Mouse (Mus musculus): ENCODE measurements around the gene Enpp1. TPM values are rescaled to one million over a fixed set of nuclear protein-coding genes. Genes with fewer than 3 reads are reported as not detected.

The Enpp1 gene
- total RNA-seq, 2 experiments from 2014 or later: 2.7 to 4.1 TPM

DNA sequence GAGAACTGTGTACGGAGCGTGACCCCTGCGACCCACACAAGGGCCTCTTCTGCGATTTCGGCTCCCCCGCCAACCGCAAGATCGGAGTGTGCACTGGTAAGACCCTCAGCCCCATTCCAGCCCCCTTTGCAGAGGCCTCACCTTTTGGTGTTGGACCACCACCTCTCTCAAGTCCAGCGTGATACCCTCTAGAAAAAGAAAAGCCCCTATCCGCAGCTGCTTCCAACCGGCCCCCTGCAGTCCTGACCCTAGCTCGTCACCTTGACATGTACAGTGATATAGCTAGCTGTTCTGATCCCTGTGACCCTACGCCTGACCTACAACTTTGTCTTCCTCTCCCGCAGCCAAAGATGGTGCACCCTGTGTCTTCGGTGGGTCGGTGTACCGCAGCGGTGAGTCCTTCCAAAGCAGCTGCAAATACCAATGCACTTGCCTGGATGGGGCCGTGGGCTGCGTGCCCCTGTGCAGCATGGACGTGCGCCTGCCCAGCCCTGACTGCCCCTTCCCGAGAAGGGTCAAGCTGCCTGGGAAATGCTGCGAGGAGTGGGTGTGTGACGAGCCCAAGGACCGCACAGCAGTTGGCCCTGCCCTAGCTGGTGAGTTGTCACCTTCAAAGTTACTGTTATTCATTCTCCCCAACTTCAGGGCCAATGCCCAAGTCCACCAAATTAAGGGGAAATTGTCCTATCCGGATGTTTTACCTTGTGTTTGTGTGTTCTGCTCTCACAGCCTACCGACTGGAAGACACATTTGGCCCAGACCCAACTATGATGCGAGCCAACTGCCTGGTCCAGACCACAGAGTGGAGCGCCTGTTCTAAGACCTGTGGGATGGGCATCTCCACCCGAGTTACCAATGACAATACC, 115.7 kb downstream of the Enpp1 start:
- TF ChIP-seq CTCF (conservative IDR thresholded peaks at IDR 0.05): no peak
- DNase-seq (ENCODE audit: low spot score in 2 of 2): no peak
- peak overlapping the region; percentile 55; the same call in 1 of the 2 replicates for H3K27ac ChIP-seq
- H3K4me3 ChIP-seq: peak overlapping the region; percentile 62

DNA sequence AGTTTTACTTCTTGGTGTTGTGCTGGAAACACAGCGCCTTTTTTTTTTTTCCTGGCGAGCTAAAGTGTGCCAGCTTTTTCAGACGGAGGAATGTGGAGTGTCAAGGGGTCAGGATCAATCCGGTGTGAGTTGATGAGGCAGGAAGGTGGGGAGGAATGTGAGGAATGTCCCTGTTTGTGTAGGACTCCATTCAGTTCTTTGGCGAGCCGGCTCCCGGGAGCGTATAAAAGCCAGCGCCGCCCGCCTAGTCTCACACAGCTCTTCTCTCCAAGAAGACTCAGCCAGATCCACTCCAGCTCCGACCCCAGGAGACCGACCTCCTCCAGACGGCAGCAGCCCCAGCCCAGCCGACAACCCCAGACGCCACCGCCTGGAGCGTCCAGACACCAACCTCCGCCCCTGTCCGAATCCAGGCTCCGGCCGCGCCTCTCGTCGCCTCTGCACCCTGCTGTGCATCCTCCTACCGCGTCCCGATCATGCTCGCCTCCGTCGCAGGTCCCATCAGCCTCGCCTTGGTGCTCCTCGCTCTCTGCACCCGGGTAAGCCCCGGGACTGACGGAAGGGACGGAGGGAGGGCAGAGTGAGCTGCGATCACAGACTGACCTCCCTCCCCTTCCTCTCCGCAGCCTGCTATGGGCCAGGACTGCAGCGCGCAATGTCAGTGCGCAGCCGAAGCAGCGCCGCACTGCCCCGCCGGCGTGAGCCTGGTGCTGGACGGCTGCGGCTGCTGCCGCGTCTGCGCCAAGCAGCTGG, 116.5 kb downstream of the Enpp1 start, which contains the start of gene Ccn2:
Gene Ccn2 (plus strand): TSS at position 193 of the 753 bp plus-strand sequence.
- 0 out of 2 replicates have a peak, but pooled peaks have one; percentile 5 for TF ChIP-seq CTCF (conservative IDR thresholded peaks at IDR 0.05)
- Histone ChIP-seq H3K27ac (peak within 1 kb of the TSS; percentile 55; the same call in 1 of the 2 replicates), H3K4me3 (peak within 1 kb of the TSS; percentile 62)
- peak in 1 of 2 experiments; percentile 14 for DNase-seq (ENCODE audit: low spot score in 2 of 2)

DNA sequence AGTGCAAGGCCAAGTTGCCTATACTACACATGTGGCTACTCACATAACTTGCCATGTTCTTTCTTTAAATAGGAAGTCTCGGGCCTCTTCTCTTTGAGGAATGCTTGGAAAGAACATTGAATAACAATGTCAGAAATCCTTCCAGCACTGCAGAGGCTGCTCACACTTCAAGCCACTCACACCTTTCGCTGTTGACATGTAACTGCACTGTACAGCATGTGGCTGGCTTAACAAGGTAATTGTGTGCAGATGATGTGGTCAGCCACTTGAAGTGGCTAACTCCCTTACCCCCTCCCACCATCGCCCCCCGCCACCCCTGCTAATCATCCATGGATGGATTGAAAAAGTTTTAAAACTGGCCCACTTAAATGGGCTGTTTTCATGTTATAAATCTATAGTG, 118.4 kb downstream of the Enpp1 start:
- no peak overlapping the region for H3K27ac ChIP-seq
- no peak for DNase-seq (ENCODE audit: low spot score in 2 of 2)
- TF ChIP-seq CTCF (conservative IDR thresholded peaks at IDR 0.05): no peak
- H3K4me3 ChIP-seq: no peak overlapping the region

DNA sequence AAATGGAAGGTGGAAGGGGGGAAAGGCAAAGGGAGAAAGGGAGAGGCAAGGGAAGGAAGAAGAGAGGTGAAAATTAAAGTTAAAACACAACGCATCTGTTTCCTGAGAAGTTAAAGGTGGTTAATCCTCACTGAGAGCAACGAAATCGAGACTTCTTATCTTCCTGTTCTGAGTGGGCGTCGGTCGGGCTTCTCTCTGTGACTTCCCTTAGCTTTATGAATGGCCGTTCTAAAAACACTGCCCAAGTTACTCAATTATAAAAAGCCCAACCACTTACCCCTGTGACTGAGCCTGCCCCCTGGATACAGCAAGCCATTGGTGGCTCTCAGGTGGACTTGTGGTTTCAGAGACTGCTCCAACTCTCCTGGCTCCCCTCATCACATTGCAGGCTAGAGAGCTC, 119.0 kb downstream of the Enpp1 start:
- DNase-seq (ENCODE audit: low spot score in 2 of 2): no peak
- Histone ChIP-seq H3K4me3 (no peak overlapping the region), H3K27ac (no peak overlapping the region)
- no peak for TF ChIP-seq CTCF (conservative IDR thresholded peaks at IDR 0.05)

DNA sequence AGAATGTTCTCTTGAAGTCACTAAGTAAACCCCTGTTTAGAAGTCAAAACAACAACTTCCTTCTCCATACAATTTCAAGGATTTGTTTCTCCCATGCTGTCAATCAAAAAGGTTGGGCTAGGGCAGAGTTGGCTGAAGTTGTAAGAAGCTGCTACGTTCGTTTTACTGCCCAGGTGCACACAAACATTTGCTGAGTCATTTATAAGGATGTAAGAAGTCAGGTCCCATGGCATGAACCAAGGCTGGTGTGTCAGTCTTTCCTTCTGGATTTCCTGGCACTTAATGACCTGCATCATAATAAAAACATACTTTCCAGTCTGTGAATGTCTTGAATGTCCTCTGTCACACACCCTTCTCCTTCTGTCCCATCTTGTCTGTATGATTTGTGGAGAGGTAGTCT, 119.6 kb downstream of the Enpp1 start:
- no peak for TF ChIP-seq CTCF (conservative IDR thresholded peaks at IDR 0.05)
- H3K4me3 ChIP-seq: no peak overlapping the region
- no peak overlapping the region for H3K27ac ChIP-seq
- no peak for DNase-seq (ENCODE audit: low spot score in 2 of 2)

DNA sequence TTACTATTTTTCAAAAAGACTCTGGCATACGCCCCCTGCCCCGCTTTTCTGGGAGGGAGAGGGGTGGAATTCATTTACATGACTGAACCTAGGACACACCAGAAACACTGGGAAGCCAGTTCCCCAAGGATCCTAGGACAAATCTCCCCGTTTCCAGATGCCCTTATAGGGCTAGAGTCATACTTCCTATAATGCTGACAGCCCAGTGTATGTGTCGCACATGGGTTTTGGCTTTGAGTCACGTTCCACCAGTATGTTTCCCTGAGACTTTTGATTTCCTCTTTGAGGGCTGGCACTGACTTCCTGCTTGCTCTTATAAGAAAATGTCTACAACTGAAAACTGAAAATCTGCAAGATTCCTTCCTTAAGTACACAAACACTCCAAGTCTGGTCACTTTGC, 120.2 kb downstream of the Enpp1 start:
- no peak overlapping the region for H3K4me3 ChIP-seq
- no peak for DNase-seq (ENCODE audit: low spot score in 2 of 2)
- no peak overlapping the region for H3K27ac ChIP-seq
- no peak for TF ChIP-seq CTCF (conservative IDR thresholded peaks at IDR 0.05)

DNA sequence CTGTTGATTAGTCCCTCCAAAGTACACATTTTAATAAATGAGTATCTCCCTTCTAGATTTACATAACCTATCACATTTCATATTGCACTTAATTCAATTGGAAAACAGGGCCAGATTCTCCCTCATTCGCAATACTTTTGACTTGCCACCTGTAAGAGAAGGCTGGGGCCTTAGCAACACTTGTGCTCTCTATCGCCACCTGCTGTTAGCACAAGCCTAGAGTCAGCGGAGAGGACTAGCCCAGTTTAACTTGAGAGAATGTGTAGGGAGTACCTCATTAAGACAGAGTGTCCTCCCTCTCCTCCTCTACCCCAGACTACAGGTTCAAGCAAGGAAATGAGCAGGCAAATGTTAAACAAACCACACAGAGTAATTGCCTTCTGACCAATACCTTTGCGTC, 120.8 kb downstream of the Enpp1 start:
- H3K27ac ChIP-seq: no peak overlapping the region
- DNase-seq (ENCODE audit: low spot score in 2 of 2): peak; percentile 63 to 86
- TF ChIP-seq CTCF (conservative IDR thresholded peaks at IDR 0.05): peak; percentile 98
- no peak overlapping the region for H3K4me3 ChIP-seq

DNA sequence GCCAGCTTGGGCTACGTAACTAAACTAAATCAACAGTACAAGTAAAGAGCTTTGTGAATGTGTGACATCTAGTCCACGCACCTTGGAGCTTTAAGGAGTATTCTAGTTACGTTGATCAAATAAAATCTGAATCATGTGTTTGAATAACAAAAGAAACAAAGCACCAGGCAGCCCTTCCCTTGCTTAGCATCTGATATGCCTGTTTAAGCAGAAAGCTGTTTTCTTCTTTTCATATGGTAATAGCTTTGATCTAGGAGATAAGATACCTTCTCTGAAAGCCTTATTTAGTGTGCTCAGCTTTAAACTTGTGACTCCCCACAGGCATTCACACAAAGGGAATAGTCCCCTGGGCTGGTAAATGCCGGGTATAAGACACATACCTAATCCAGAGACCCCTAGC, 121.4 kb downstream of the Enpp1 start:
- Histone ChIP-seq H3K27ac (no peak overlapping the region), H3K4me3 (no peak overlapping the region)
- TF ChIP-seq CTCF (conservative IDR thresholded peaks at IDR 0.05): no peak
- DNase-seq (ENCODE audit: low spot score in 2 of 2): no peak

DNA sequence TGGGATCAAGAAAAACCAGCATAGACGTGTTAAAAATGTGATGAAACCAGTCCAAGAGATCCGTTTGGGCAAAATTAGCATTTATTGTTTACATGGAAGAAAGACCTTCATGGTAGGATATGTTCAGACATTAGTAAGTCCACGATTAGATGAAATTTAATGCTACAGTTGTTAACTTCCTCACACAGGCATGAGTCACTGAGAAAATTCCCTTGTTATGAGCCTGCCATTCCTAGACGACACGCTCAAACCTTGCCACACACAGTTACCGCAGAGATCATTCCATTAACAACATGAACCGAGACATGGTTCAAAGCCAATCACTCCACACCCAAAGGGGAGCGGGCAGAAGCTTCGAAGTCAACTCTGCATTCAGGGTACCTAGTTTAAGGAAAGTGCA, 122.7 kb downstream of the Enpp1 start:
- no peak overlapping the region for H3K4me3 ChIP-seq
- no peak overlapping the region for H3K27ac ChIP-seq
- no peak for TF ChIP-seq CTCF (conservative IDR thresholded peaks at IDR 0.05)
- no peak for DNase-seq (ENCODE audit: low spot score in 2 of 2)

DNA sequence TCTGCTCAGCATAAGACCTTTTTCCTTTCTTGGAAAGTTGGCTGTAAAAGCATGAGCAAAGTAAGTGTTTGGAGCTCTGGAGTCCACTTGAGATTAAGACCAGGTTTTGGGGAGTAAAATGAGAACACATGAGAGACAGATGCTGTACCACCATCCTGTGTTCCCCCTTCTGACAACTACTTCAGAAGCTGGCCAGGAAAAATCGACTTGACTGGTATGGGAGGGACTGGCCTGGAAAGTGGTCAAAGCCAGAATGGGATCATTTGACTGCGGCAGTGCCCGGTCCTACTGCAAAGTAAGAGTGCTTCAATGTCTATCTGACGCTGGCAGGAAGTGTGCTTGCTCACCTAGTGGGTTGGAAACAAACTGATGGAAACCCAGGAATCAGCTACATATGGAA, 123.1 kb downstream of the Enpp1 start:
- Histone ChIP-seq H3K27ac (no peak overlapping the region), H3K4me3 (no peak overlapping the region)
- TF ChIP-seq CTCF (conservative IDR thresholded peaks at IDR 0.05): no peak
- DNase-seq (ENCODE audit: low spot score in 2 of 2): no peak

Other genes with a start within 250 kb of the Enpp1 start
- 1 to 10 TPM; 8.5 to 9.7 TPM for gene Ccn2, start 116.7 kb downstream of the Enpp1 start, total RNA-seq (2021)
- gene Enpp3, start 130.7 kb upstream of the Enpp1 start, total RNA-seq (2021): under 1 TPM; 0.33 to 0.56 TPM
- 10 to 100 TPM; 32.6 to 36.6 TPM for gene Med23, start 157.8 kb upstream of the Enpp1 start, total RNA-seq (2021)
- under 1 TPM in 1 of 2 experiments, not detected in 1; 0.25 TPM for gene Arg1, start 215.3 kb upstream of the Enpp1 start, total RNA-seq (2021)

All from layer of hippocampus, adult 2 months (tissue).